Mouse (Mus musculus): ENCODE measurements around the gene Krt12. TPM values are rescaled to one million over a fixed set of nuclear protein-coding genes. Genes with fewer than 3 reads are reported as not detected.

Gene Krt12
- total RNA-seq (2014; fragmentation: Nextera tagmentation) (not detected in 2 replicates), total RNA-seq (2017) (0.06 TPM in 1 of 2 replicates, not detected in the other), polyA plus RNA-seq (2012) (not detected in 2 replicates)

GRCm38 (mm10) chr11:99422159-99422558, at the start of gene Krt12:
TSS of gene Krt12 (minus strand) at chr11:99422259.
- no peak for DNase-seq (ENCODE audit: low spot score)
- Histone ChIP-seq H3K4me1 (ENCODE audit: insufficient read depth, low read depth, low read length) (no peaks in the 10 kb centered on the region), H3K9me3 (replicated peaks) (no peaks in the 10 kb centered on the region), H3K4me3 (ENCODE audit: low read depth, low read length) (no peak within 1 kb of the TSS), H3K27me3 (ENCODE audit: insufficient read depth, low read length) (0 out of 2 replicates have a peak, but pooled peaks cover 3% of the 10 kb centered on the region), H3K36me3 (replicated peaks) (no peaks in the 10 kb centered on the region)
- ATAC-seq (ENCODE audit: extremely low read depth, insufficient number of reproducible peaks, low FRiP score, poor library complexity, severe bottlenecking): no peak
- TF ChIP-seq TAL1 (conservative IDR thresholded peaks at IDR 0.05; ENCODE audit: low read depth, low read length): no peak
- no peak for TF ChIP-seq GATA2 (IDR thresholded peaks at IDR 0.05; ENCODE audit: borderline replicate concordance, low read depth, low read length)
- no peak for TF ChIP-seq CTCF (IDR thresholded peaks at IDR 0.05; ENCODE audit: low read depth, low read length)
- no peak for TF ChIP-seq POLR2AphosphoS5 (IDR thresholded peaks at IDR 0.05; ENCODE audit: insufficient replicate concordance, low read depth, low read length)
- no peak for TF ChIP-seq GATA1 (IDR thresholded peaks at IDR 0.05; ENCODE audit: borderline replicate concordance, low read length)

- TF ChIP-seq CTCF (IDR thresholded peaks at IDR 0.05; ENCODE audit: low read depth, low read length): no peak
- TF ChIP-seq GATA1 (IDR thresholded peaks at IDR 0.05; ENCODE audit: borderline replicate concordance, low read length): no peak
- no peak for TF ChIP-seq TAL1 (conservative IDR thresholded peaks at IDR 0.05; ENCODE audit: low read depth, low read length)
- TF ChIP-seq POLR2AphosphoS5 (IDR thresholded peaks at IDR 0.05; ENCODE audit: insufficient replicate concordance, low read depth, low read length): no peak
- no peak for TF ChIP-seq GATA2 (IDR thresholded peaks at IDR 0.05; ENCODE audit: borderline replicate concordance, low read depth, low read length)
- no peak overlapping the region for H3K4me3 ChIP-seq (ENCODE audit: low read depth, low read length)
- ATAC-seq (ENCODE audit: extremely low read depth, insufficient number of reproducible peaks, low FRiP score, poor library complexity, severe bottlenecking): no peak
- no peak for DNase-seq (ENCODE audit: low spot score)
- H3K36me3 ChIP-seq (replicated peaks): no peaks in the 10 kb centered on the region
- H3K27me3 ChIP-seq (ENCODE audit: insufficient read depth, low read length): no peaks in the 10 kb centered on the region
- H3K9me3 ChIP-seq (replicated peaks): no peaks in the 10 kb centered on the region
- H3K4me1 ChIP-seq (ENCODE audit: insufficient read depth, low read depth, low read length): no peaks in the 10 kb centered on the region
Observed at GRCm38 (mm10) chr11:99469228-99469627, 47.2 kb upstream of the Krt12 start.

- DNase-seq (ENCODE audit: low spot score): no peak
- Histone ChIP-seq H3K36me3 (replicated peaks) (no peaks in the 10 kb centered on the region), H3K4me1 (ENCODE audit: insufficient read depth, low read depth, low read length) (no peaks in the 10 kb centered on the region), H3K4me3 (ENCODE audit: low read depth, low read length) (no peak overlapping the region), H3K27me3 (ENCODE audit: insufficient read depth, low read length) (no peaks in the 10 kb centered on the region), H3K9me3 (replicated peaks) (no peaks in the 10 kb centered on the region)
- no peak for ATAC-seq (ENCODE audit: extremely low read depth, insufficient number of reproducible peaks, low FRiP score, poor library complexity, severe bottlenecking)
- TF ChIP-seq TAL1 (conservative IDR thresholded peaks at IDR 0.05; ENCODE audit: low read depth, low read length) (no peak), CTCF (IDR thresholded peaks at IDR 0.05; ENCODE audit: low read depth, low read length) (no peak), GATA1 (IDR thresholded peaks at IDR 0.05; ENCODE audit: borderline replicate concordance, low read length) (no peak), GATA2 (IDR thresholded peaks at IDR 0.05; ENCODE audit: borderline replicate concordance, low read depth, low read length) (no peak), POLR2AphosphoS5 (IDR thresholded peaks at IDR 0.05; ENCODE audit: insufficient replicate concordance, low read depth, low read length) (no peak)
Observed at GRCm38 (mm10) chr11:99468566-99468965, 46.5 kb upstream of the Krt12 start.

- Histone ChIP-seq H3K36me3 (replicated peaks) (no peaks in the 10 kb centered on the region), H3K4me1 (ENCODE audit: insufficient read depth, low read depth, low read length) (no peaks in the 10 kb centered on the region), H3K27me3 (ENCODE audit: insufficient read depth, low read length) (no peaks in the 10 kb centered on the region), H3K9me3 (replicated peaks) (no peaks in the 10 kb centered on the region), H3K4me3 (ENCODE audit: low read depth, low read length) (no peak overlapping the region)
- TF ChIP-seq CTCF (IDR thresholded peaks at IDR 0.05; ENCODE audit: low read depth, low read length) (no peak), TAL1 (conservative IDR thresholded peaks at IDR 0.05; ENCODE audit: low read depth, low read length) (no peak)
- DNase-seq (ENCODE audit: low spot score): no peak
- no peak for ATAC-seq (ENCODE audit: extremely low read depth, insufficient number of reproducible peaks, low FRiP score, poor library complexity, severe bottlenecking)
Observed at GRCm38 (mm10) chr11:99466316-99466715, 44.3 kb upstream of the Krt12 start.

- H3K4me3 ChIP-seq (ENCODE audit: low read depth, low read length): no peak overlapping the region
- DNase-seq (ENCODE audit: low spot score): peak; percentile 32
- no peak for ATAC-seq (ENCODE audit: extremely low read depth, insufficient number of reproducible peaks, low FRiP score, poor library complexity, severe bottlenecking)
- TF ChIP-seq GATA2 (IDR thresholded peaks at IDR 0.05; ENCODE audit: borderline replicate concordance, low read depth, low read length) (no peak), CTCF (IDR thresholded peaks at IDR 0.05; ENCODE audit: low read depth, low read length) (peak; percentile 56)
- H3K4me1 ChIP-seq (ENCODE audit: insufficient read depth, low read depth, low read length): no peaks in the 10 kb centered on the region
- H3K9me3 ChIP-seq (replicated peaks): no peaks in the 10 kb centered on the region
- H3K27me3 ChIP-seq (ENCODE audit: insufficient read depth, low read length): no peaks in the 10 kb centered on the region
- no peaks in the 10 kb centered on the region for H3K36me3 ChIP-seq (replicated peaks)
Observed at GRCm38 (mm10) chr11:99464836-99465235, 42.8 kb upstream of the Krt12 start.

- Histone ChIP-seq H3K27me3 (ENCODE audit: insufficient read depth, low read length) (no peaks in the 10 kb centered on the region), H3K4me1 (ENCODE audit: insufficient read depth, low read depth, low read length) (no peaks in the 10 kb centered on the region), H3K9me3 (replicated peaks) (no peaks in the 10 kb centered on the region), H3K36me3 (replicated peaks) (no peaks in the 10 kb centered on the region), H3K4me3 (ENCODE audit: low read depth, low read length) (no peak overlapping the region)
- ATAC-seq (ENCODE audit: extremely low read depth, insufficient number of reproducible peaks, low FRiP score, poor library complexity, severe bottlenecking) (no peak), DNase-seq (ENCODE audit: low spot score) (peak; percentile 3)
- peak; percentile 48; the same call in 1 of the 2 replicates for TF ChIP-seq CTCF (IDR thresholded peaks at IDR 0.05; ENCODE audit: low read depth, low read length)
- TF ChIP-seq TAL1 (conservative IDR thresholded peaks at IDR 0.05; ENCODE audit: low read depth, low read length): no peak
Observed at GRCm38 (mm10) chr11:99463155-99463554, 41.1 kb upstream of the Krt12 start.

GRCm38 (mm10) chr11:99461736-99462135, 39.7 kb upstream of the Krt12 start:
- H3K9me3 ChIP-seq (replicated peaks): no peaks in the 10 kb centered on the region
- no peak for ATAC-seq (ENCODE audit: extremely low read depth, insufficient number of reproducible peaks, low FRiP score, poor library complexity, severe bottlenecking)
- no peak overlapping the region for H3K4me3 ChIP-seq (ENCODE audit: low read depth, low read length)
- H3K4me1 ChIP-seq (ENCODE audit: insufficient read depth, low read depth, low read length): no peaks in the 10 kb centered on the region
- TF ChIP-seq GATA1 (IDR thresholded peaks at IDR 0.05; ENCODE audit: borderline replicate concordance, low read length): no peak
- TF ChIP-seq CTCF (IDR thresholded peaks at IDR 0.05; ENCODE audit: low read depth, low read length): no peak
- no peak for TF ChIP-seq POLR2AphosphoS5 (IDR thresholded peaks at IDR 0.05; ENCODE audit: insufficient replicate concordance, low read depth, low read length)
- H3K27me3 ChIP-seq (ENCODE audit: insufficient read depth, low read length): no peaks in the 10 kb centered on the region
- no peaks in the 10 kb centered on the region for H3K36me3 ChIP-seq (replicated peaks)
- no peak for DNase-seq (ENCODE audit: low spot score)
